Mouse (Mus musculus): ENCODE data around the gene Gm7173.

The Gm7173 gene

DNA sequence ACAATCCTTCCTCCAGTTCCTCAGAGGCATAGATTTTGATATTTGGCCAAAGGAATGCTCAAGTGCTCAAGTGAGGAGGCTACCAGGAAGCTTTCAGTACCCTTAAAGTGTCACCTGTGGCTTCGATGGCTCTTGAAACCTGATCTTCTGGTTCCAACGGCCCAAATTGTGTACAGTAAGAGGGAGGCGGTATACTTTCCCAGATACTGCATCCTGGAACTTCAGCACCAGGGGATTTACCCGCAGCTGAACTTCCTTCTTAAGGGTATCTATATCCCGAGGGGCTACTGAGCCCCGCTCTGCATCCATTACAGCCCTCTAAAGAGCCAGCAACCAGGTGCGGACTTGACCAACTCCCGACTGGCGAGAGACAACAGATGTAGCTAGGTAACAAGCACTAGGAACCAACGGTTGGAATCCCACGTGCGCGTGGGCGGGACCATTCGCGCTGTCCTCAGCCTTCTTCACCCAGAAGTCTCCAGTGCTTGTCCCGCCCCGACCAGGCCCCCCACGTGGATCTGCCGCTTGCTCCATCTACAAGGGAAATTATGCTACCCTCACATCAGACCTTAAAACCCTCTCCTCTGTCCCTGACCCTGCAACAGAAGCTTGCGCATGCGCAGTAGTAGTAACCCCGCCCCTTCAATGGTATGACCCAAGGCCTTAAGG, at the start of gene Gm7173:
Gene Gm7173 (minus strand): TSS at position 309 of the 669 bp plus-strand sequence.
- Histone ChIP-seq H3K4me1 (replicated peaks; ENCODE audit: low read depth, low read length) (no peaks in the 10 kb centered on the region), H3K36me3 (ENCODE audit: insufficient read depth, low read length) (no peaks in the 10 kb centered on the region), H3K9me3 (ENCODE audit: low read length) (no peaks in the 10 kb centered on the region), H3K27me3 (ENCODE audit: insufficient read depth, low read length) (no peaks in the 10 kb centered on the region), H3K4me3 (replicated peaks; ENCODE audit: low read length) (peak within 1 kb of the TSS; percentile 56)
- TF ChIP-seq CTCF (conservative IDR thresholded peaks at IDR 0.05; ENCODE audit: low read length), result no peak
- TF ChIP-seq POU5F1 (IDR thresholded peaks at IDR 0.05; ENCODE audit: borderline replicate concordance, low read length), result no peak
- TF ChIP-seq NANOG (IDR thresholded peaks at IDR 0.05; ENCODE audit: borderline replicate concordance, low read length), result no peak

DNA sequence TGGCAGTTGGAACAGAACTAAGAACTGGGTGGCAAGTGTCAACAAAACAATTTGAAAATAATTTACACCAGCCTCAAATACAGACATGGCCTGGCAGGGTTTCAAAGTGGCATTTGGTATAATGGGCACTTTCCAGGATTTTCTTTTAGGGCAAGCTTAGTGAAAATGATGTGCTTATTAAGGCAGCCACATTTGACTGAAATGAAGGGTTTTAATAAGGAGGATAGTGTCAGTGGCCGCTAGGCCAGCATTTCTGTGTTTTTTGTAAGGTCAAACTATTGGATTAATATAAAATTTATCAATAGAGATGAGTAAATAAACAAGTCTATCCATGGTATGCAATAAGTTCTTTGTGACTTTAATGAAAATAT, 546 bp upstream of the Gm7173 start:
- H3K36me3 ChIP-seq (ENCODE audit: insufficient read depth, low read length), result no peaks in the 10 kb centered on the region
- H3K4me3 ChIP-seq (replicated peaks; ENCODE audit: low read length), result peak overlapping the region; percentile 56; the same call in 1 of the 2 replicates
- TF ChIP-seq POU5F1 (IDR thresholded peaks at IDR 0.05; ENCODE audit: borderline replicate concordance, low read length) (no peak), CTCF (conservative IDR thresholded peaks at IDR 0.05; ENCODE audit: low read length) (no peak), NANOG (IDR thresholded peaks at IDR 0.05; ENCODE audit: borderline replicate concordance, low read length) (no peak)
- no peaks in the 10 kb centered on the region for H3K4me1 ChIP-seq (replicated peaks; ENCODE audit: low read depth, low read length)
- no peaks in the 10 kb centered on the region for H3K9me3 ChIP-seq (ENCODE audit: low read length)
- no peaks in the 10 kb centered on the region for H3K27me3 ChIP-seq (ENCODE audit: insufficient read depth, low read length)

DNA sequence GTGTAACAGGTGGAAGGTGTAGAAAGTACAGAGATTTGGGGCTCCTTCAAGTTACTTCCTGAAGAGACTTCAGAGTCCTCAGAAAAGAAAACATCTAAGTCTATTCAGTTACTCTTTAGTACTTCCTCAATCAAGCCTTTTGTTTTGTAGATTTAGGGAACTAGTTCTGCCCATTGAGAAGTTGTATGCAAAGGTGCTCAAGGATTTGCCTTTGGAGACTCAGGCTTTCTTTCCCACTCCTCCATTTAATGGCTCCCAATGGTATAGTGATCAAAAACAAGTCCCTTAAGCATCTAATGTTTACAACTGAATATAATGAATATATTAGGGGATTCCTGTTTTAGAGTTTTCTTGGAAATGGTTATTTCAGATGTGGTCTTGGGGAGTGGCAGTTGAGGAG, 200.3 kb downstream of the Gm7173 start:
- Histone ChIP-seq H3K4me1 (replicated peaks; ENCODE audit: low read depth, low read length) (no peaks in the 10 kb centered on the region), H3K9me3 (ENCODE audit: low read length) (no peaks in the 10 kb centered on the region)
- TF ChIP-seq NANOG (IDR thresholded peaks at IDR 0.05; ENCODE audit: borderline replicate concordance, low read length) (peak; percentile 75), CTCF (conservative IDR thresholded peaks at IDR 0.05; ENCODE audit: low read length) (no peak)

More for the DNA sequence above, 200.3 kb downstream of the Gm7173 start:
- Histone ChIP-seq H3K4me3 (replicated peaks; ENCODE audit: low read length) (no peak overlapping the region), H3K27me3 (ENCODE audit: insufficient read depth, low read length) (no peaks in the 10 kb centered on the region), H3K36me3 (ENCODE audit: insufficient read depth, low read length) (no peaks in the 10 kb centered on the region)
